Mouse (Mus musculus): ENCODE measurements around the gene Swt1.

DNA sequence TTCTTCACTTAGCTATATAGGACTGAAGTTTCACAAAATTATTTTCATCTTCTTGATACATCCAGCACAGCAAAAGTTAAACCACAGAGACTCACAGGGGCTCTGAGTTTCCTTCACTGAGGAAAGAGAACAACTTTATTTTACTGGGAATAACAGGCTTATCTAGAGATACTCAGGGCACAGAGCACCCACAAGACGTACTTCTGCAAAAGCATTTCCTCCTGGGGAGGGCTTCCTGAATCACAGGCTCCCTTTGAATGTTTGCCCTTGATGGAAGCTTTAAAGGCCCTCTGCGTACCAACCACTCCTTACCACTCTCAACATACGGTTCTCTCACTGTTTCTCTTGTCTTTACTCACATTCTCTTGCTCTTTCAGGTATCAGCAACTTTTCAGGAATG, 6.1 kb downstream of the Swt1 start:
- TF ChIP-seq CTCF (IDR thresholded peaks at IDR 0.05; ENCODE audit: control insufficient read depth, insufficient read depth, insufficient read length), result no peak
- TF ChIP-seq CEBPB (IDR thresholded peaks at IDR 0.05; ENCODE audit: low read depth), result no peak
- no peak for TF ChIP-seq MYOG (IDR thresholded peaks at IDR 0.05; ENCODE audit: control insufficient read depth, extremely low read depth, insufficient read length)
- TF ChIP-seq MAX (IDR thresholded peaks at IDR 0.05), result no peak
- TF ChIP-seq FOSL1 (IDR thresholded peaks at IDR 0.05; ENCODE audit: insufficient read depth, low read length, poor library complexity, severe bottlenecking), result no peak
- TF ChIP-seq MYOD1 (IDR thresholded peaks at IDR 0.05; ENCODE audit: control insufficient read depth, insufficient read length, low read depth), result no peak
- no peak for TF ChIP-seq USF1 (IDR thresholded peaks at IDR 0.05; ENCODE audit: low read depth)

Data from C2C12 (cell line).